Comparison of ENCODE assay signal across 32 mouse cellular contexts in the genomic region with DNA sequence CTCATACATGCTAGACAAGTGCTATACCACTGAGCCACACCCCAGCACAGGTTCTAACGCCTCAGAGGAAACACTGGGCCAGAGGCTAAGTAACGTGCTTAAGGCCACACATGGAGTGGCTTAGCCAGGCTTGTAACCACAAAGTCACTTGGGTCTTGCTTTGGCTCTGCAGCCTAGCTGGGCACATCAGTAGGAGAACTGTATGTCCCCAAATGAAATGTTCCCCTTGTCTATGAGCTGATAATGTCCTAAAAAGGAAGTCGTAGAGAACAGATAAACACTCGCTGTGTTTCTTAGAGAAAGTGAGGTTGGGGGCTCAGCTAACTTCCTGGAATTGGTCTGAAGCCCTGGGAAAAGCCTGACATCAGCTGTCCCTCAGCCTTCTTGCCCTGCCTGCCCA. TPM values are rescaled to one million over a fixed set of nuclear protein-coding genes. Genes with fewer than 3 reads are reported as not detected.
DNase-seq lines count a peak whose midpoint lies in the region; ATAC-seq and TF ChIP-seq lines count a peak whose summit lies in the region.
"Had no signal": no experiment of that assay in that cellular context is flagged by ENCODE, and none has a peak within 500 bp of the region (broad histone marks: within the 10 kb centered on the region; RNA-seq: fewer than 3 reads in every experiment).

No protein-coding gene starts in this region.

- TF ChIP-seq CTCF in lung, postnatal 0 days (IDR thresholded peaks at IDR 0.05), result no peak

- no peaks in the 10 kb centered on the region for H3K4me1 ChIP-seq in lung, postnatal 0 days (ENCODE audit: insufficient read depth, low read depth, low read length)
- H3K4me1 ChIP-seq: heart, embryonic 15.5 days; stomach, embryonic 15.5 days had no signal

- H3K36me3 ChIP-seq in lung, postnatal 0 days (ENCODE audit: insufficient read depth, low read length), result no peaks in the 10 kb centered on the region
- H3K36me3 ChIP-seq: G1E; heart, embryonic 10.5 days; heart, embryonic 15.5 days; hindbrain, embryonic 13.5 days; stomach, embryonic 15.5 days had no signal

- peak; percentile 92 for DNase-seq in heart, adult 11 months
- DNase-seq in heart, adult 9 months (ENCODE audit: low spot score in 2 of 2), result no peak
- peak; percentile 67 for DNase-seq in lung, postnatal 0 days (ENCODE audit: low spot score)
- DNase-seq in lung, adult 18-20 months, result no peak
- DNase-seq in MEL-GATA-1-ER (ENCODE audit: extremely low read depth, low read depth), result peak; percentile 88
- no peak for DNase-seq in left cerebral cortex, postnatal 4 days
- no peak for DNase-seq in thymus, postnatal 36 days
- DNase-seq: adrenal gland, postnatal 25 days; cerebellum, adult 11-12 months; cerebellum, adult 9-11 months; forebrain, postnatal 0 days; gastrocnemius, postnatal 10 days; kidney, adult 8-10 months; kidney, postnatal 10 days; right cerebral cortex, postnatal 25 days had no signal

- no peaks in the 10 kb centered on the region for H3K9me3 ChIP-seq in lung, postnatal 0 days (ENCODE audit: low read length)
- H3K9me3 ChIP-seq: stomach, embryonic 15.5 days had no signal

- no peaks in the 10 kb centered on the region for H3K27me3 ChIP-seq in lung, postnatal 0 days (replicated peaks; ENCODE audit: insufficient read depth, low read length)
- H3K27me3 ChIP-seq: stomach, embryonic 15.5 days had no signal

- no peak overlapping the region for H3K9ac ChIP-seq in lung, postnatal 0 days (replicated peaks; ENCODE audit: low read depth)
- H3K9ac ChIP-seq: forebrain, postnatal 0 days; heart, embryonic 15.5 days; hindbrain, embryonic 13.5 days; limb, embryonic 13.5 days; liver, embryonic 14.5 days; stomach, embryonic 15.5 days had no signal

- intact Hi-C loops in left cerebral cortex, postnatal 4 days (cut with DNase I), result no loop called here

- WGBS in lung, postnatal 0 days, result 51% methylated on average over 4 of the region's 4 CpGs

- peak; percentile 76 for ATAC-seq in lung, postnatal 0 days
- ATAC-seq in megakaryocyte progenitor cell, adult 5-6 weeks (replicated peaks; ENCODE audit: poor library complexity), result peak; percentile 29; the same call in 1 of the 2 replicates
- ATAC-seq: forebrain, postnatal 0 days; intestine, embryonic 16.5 days; midbrain, embryonic 16.5 days had no signal

- H3K27ac ChIP-seq in lung, postnatal 0 days (ENCODE audit: low read length), result 0 out of 2 replicates have a peak overlapping the region, but pooled peaks have one; percentile 44
- H3K27ac ChIP-seq: heart, embryonic 10.5 days; heart, embryonic 15.5 days; hindbrain, embryonic 13.5 days; left cerebral cortex, adult 2 months; limb, embryonic 13.5 days; liver, embryonic 14.5 days; macrophage; stomach, embryonic 15.5 days had no signal

- TF ChIP-seq EP300 in lung, postnatal 0 days (IDR thresholded peaks at IDR 0.05), result peak; percentile 87

- no peak overlapping the region for H3K4me3 ChIP-seq in lung, postnatal 0 days (ENCODE audit: low read depth, low read length)
- H3K4me3 ChIP-seq: erythroblast, embryonic 14.5 days; heart, embryonic 10.5 days; heart, embryonic 15.5 days; hindbrain, embryonic 13.5 days; left cerebral cortex, adult 2 months; limb, embryonic 13.5 days; stomach, embryonic 15.5 days had no signal

- no peak overlapping the region for H3K4me2 ChIP-seq in lung, postnatal 0 days (replicated peaks; ENCODE audit: low read depth, low read length)
- H3K4me2 ChIP-seq: heart, embryonic 15.5 days; hindbrain, embryonic 13.5 days; limb, embryonic 13.5 days; stomach, embryonic 15.5 days had no signal

RNA-seq across cellular contexts. Expression of a gene that starts 44.4 kb away (rescaled TPM):
- 2.1 and 2.5 TPM in 2 replicates for polyA plus RNA-seq in lung, postnatal 0 days (2015; fragmentation: Nextera tagmentation; extraction: Ambion mirVana)
- total RNA-seq in megakaryocyte progenitor cell, adult 5-6 weeks (2015), result not detected in 2 replicates
- not detected in 2 replicates for total RNA-seq in megakaryocyte progenitor cell, adult 5-6 weeks (2017)
- under 1 TPM; 0.54 to 0.56 TPM for total RNA-seq in left cerebral cortex, postnatal 4 days (2021)
- total RNA-seq: adrenal gland, postnatal 25 days; G1E; gastrocnemius, postnatal 10 days; heart, postnatal 4 days; neutrophil, adult 5-6 weeks had no signal
- polyA plus RNA-seq: erythroblast, embryonic 14.5 days; forebrain, embryonic 11.5 days; G1E; heart, embryonic 10.5 days; hindbrain, embryonic 13.5 days; intestine, embryonic 16.5 days; limb, embryonic 13.5 days; liver, embryonic 14.5 days; macrophage; neural tube, embryonic 11.5 days; stomach, embryonic 15.5 days had no signal

RNA-seq across cellular contexts. Expression of a gene that starts 57.1 kb away (rescaled TPM):
- polyA plus RNA-seq in lung, postnatal 0 days (2015; fragmentation: Nextera tagmentation; extraction: Ambion mirVana), result 1.5 and 1.8 TPM in 2 replicates
- total RNA-seq in megakaryocyte progenitor cell, adult 5-6 weeks (2015), result not detected in 2 replicates
- total RNA-seq in megakaryocyte progenitor cell, adult 5-6 weeks (2017), result 0.10 TPM in 1 of 2 replicates, not detected in the other
- total RNA-seq in left cerebral cortex, postnatal 4 days (2021), result 1 to 10 TPM; 1.0 to 1.5 TPM
- total RNA-seq: G1E had no signal
- polyA plus RNA-seq: erythroblast, embryonic 14.5 days; G1E had no signal

Comparison
In these comparisons a context has a peak if more than half of its experiments do, and no peak if none do; other contexts are left out.
1. DNase-seq: peak in heart, adult 11 months (single experiment), lung, postnatal 0 days (single experiment) and MEL-GATA-1-ER (single experiment); none in heart, adult 9 months (0 of 2), lung, adult 18-20 months (0 of 2), left cerebral cortex, postnatal 4 days (single experiment) and thymus, postnatal 36 days (0 of 2).